Mouse (Mus musculus) adrenal gland, postnatal 14 days (tissue): ENCODE results near the gene Wbp2nl. TPM values are rescaled to one million over a fixed set of nuclear protein-coding genes. Genes with fewer than 3 reads are reported as not detected.
A peak's percentile ranks its signal among the peaks of the same experiment; 100 is the strongest.

Experiments used
- DNase-seq: peaks from one replicate; pipeline ENCODE4 v3.0.0; 2021; ENCODE audit warnings: mixed read lengths
- long read RNA-seq, 2 experiments: library from polyadenylated mRNA; stranded (forward); transcript quantifications; one replicate each; pipeline ENCODE4 v2.0.0; 2021
- total RNA-seq: library from RNA; stranded (reverse); gene quantifications from 2 replicates; pipeline ENCODE4 v1.2.3, GENCODE M21; 2021

Gene Wbp2nl
- total RNA-seq, result not detected in 2 replicates
- long read RNA-seq, experiment 1, result 0 reads
- long read RNA-seq, experiment 2, result 0 reads

GRCm38 (mm10) chr15:82298764-82299561 lies at the start of gene Wbp2nl:
TSS of gene Wbp2nl (plus strand) at chr15:82298954.
- DNase-seq, result peak; percentile 13

DNA sequence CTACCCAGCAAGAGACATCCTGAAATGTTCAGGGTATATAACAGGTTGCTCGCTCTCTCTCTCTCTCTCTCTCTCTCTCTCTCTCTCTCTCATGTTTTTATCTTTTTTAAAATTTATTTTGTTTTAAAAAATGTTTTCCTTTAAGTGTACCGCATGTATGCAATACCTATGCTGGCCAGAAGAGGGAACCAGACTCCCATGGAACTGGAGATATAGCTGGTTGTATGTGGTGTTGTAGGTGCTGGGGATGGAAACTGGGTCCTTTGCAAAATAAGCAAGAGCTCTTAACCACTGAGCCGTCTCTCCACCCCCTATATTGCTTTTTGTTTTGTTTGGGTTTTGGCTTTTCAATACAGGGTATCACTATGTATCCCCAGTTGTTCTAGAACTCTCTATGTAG lies 47.2 kb upstream of the Wbp2nl start:
- DNase-seq, result no peak

GRCm38 (mm10) chr15:82252097-82252496 lies 46.7 kb upstream of the Wbp2nl start, which contains the start of gene 1500009C09Rik:
TSS of gene 1500009C09Rik (plus strand) at chr15:82252397.
- no peak for DNase-seq

- no peak for DNase-seq
These were observed 43.5 kb upstream of the Wbp2nl start for GRCm38 (mm10) chr15:82255248-82255647.

DNA sequence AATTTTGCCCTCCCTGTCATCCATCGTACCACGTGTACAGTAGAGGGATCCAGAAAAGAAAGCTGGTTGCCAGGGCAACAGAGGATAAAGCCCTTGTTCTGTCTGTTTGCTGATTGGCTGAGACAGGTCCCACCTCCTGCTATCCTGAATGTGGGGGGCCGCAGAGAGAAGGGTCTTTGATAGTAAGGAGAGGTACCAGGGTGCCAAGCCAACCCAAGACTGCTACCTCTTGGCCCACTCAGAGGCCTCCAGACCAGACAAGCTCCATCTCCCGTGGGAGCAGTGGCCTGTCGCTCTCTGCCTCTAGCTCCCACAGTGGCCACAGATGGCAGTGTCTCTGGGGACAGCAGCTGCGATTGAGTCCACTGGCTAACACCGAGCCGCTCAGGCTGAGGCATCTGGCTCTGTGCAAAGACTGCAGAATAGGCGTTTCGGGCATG lies 42.8 kb upstream of the Wbp2nl start:
- DNase-seq, result no peak

- DNase-seq, result peak; percentile 84
These were observed 39.2 kb upstream of the Wbp2nl start for GRCm38 (mm10) chr15:82259510-82259909.

- DNase-seq, result peak; percentile 73
These were observed 32.4 kb upstream of the Wbp2nl start for GRCm38 (mm10) chr15:82266356-82266755.

DNA sequence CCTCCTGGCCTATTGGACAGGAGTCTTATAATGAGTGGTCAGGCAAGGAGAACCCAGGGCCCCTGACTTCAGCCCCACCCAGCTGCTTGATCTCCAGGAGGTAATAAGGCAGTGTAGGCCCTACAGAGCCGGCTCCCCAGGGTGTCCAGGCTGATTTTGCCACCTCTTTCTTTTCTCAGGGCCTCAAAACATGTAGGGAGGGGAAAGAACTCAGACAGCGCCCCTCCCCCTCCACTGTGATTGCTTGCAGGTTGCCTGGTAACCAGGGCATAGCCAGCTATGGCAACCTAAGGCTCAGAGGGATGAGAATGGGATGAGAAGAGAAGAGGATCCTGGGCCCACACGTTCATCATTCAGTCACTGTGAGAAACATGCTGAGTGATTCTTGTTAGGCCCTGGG lies 30.6 kb upstream of the Wbp2nl start:
- no peak for DNase-seq

DNA sequence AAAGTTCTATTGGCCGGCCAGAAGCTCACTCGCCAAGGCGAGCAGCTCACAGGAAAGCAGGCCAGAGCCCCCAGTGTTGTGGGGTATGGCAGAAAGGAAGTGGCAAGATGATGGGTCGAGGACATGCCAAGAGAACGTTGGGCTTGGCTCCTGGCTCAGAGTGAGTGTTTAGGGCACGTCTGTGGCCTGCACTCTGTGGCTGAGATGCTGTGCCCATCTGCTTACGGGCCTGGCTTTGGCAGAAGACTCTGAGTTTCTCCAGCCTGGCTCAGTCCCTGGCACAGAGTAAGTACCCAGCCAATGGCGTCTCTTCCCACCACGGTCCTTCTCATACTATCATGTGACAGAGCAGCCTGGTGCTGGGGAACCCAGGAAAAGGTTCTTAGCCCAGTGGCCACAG lies 30.0 kb upstream of the Wbp2nl start:
- no peak for DNase-seq

GRCm38 (mm10) chr15:82271201-82271600 lies 27.6 kb upstream of the Wbp2nl start:
- DNase-seq, result peak; percentile 87

DNA sequence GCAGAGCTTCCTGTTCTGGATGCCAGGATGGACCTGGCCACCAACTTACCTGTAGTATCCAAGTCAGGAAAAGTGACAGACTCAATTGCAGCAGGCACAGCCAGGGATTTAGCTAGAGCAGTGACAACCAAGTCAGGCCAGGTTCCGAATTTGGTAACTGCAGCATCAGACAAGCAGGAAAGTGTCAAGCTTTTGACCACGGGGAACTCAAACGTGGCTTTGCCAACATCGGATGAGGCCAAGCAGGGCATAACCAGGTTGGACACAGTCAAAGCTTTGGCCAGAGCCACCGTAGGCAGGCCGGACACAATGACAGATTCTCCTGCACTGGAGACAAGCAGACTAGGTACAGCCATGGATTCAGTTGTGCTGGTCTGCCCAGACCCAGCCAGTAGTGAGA lies 26.5 kb upstream of the Wbp2nl start:
- no peak for DNase-seq

- no peak for DNase-seq
These were observed 24.2 kb upstream of the Wbp2nl start, which contains the start of gene Sept3 for GRCm38 (mm10) chr15:82274593-82274926. TSS of gene Sept3 (plus strand) at chr15:82274893.

GRCm38 (mm10) chr15:82274927-82275901 lies 23.5 kb upstream of the Wbp2nl start:
- DNase-seq, result peak; percentile 69

DNA sequence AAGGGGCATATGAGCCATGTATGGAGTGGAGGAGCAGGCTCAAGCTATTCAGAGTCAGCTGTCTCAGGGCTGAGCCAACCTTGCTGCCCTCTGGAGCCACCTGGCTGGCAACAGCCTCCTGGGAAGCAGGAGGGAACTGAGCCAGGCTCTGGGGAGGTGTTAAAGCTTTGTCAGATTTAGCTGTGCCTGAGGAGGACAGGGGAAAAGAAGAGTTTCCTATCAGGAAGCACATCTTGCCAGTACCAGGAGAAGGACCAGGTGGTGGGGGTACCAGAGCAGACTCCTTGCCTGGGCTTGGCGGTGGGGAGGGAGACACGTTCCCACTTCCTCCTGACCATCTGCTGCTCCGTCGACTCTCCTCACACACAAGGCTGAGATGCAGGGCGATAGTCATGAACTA lies 21.2 kb upstream of the Wbp2nl start:
- DNase-seq, result no peak

DNA sequence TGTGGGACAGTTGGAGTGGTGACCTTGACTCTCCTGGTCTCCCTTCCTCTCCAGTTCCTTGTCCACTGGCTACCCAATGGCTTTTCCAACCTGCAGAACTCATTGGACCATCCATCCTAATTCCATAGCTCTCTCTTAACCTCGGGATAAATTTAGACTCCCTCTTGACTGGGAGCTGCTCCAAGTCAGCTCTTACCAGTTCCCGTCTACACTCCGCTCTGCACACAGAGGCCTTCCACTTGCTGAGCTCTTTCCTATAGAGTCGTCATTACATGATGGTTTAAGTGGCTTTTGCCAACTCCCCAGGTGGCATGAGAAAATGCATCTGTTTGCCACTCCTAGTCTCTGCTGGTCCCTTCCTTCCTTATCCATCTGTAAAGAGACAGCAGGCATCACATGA lies 18.1 kb upstream of the Wbp2nl start:
- DNase-seq, result no peak

GRCm38 (mm10) chr15:82286157-82286556 lies 12.6 kb upstream of the Wbp2nl start:
- DNase-seq, result no peak

DNA sequence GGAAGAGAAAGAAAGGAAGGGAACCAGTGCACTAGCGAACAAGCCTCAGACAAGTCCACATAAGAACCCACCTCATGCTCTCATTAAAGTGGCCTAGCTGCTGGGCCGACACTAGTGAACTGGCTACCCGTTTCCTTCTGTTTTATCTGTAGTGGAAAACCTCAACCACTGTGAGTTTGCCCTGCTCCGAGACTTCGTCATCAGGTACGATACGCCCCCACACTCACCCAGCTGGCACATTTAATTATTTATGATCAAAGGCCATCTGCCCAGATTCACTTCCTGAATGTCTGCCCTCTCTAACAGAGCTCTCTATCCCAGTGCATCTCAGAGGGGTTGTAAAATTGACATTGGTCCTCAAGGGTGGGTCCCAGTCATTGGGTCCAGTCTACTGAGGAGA lies 8.5 kb upstream of the Wbp2nl start:
- no peak for DNase-seq

DNA sequence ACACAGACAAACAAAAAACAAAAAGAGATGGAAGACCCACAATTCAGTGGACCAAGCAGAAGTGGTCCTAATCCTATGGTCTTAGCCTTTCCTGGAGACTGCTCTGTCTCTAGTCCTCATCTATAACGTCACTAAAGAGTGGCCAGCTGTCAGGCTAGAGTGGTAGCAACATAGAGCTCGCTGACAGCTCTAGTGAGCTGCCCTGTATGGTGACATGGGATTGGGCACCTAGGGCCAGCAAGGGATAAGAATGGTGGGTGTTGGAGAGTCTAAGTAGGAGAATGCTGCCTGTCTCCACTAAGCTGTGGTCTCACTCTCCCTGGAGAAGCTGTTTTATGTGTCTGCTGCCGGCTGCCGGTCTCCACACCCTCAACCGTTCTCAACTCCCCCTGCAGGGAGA lies 5.9 kb upstream of the Wbp2nl start:
- no peak for DNase-seq

- DNase-seq, result no peak
These were observed 5.5 kb upstream of the Wbp2nl start for GRCm38 (mm10) chr15:82293271-82293711.

- DNase-seq, result no peak
These were observed 4.7 kb upstream of the Wbp2nl start for GRCm38 (mm10) chr15:82294059-82294458.

DNA sequence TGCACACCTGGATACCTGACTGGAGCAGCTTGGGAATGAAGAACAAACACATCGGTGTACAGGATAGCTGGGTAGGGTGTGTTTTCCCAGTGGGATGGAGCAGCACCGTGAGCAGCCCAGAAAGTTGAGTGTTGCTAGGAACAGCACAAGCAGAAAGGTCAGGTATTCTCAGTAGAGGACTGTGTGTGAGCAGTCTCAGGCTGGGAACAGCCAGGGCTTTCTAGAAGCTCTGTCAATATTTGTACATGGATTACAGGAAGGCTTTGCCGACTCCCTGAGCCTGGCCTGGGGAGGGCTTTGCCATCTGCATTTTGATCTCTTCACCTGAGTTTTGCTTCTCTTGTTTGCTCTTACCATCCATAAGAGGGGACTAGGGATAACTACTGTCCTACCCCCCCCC lies 8.4 kb downstream of the Wbp2nl start:
- DNase-seq, result no peak

DNA sequence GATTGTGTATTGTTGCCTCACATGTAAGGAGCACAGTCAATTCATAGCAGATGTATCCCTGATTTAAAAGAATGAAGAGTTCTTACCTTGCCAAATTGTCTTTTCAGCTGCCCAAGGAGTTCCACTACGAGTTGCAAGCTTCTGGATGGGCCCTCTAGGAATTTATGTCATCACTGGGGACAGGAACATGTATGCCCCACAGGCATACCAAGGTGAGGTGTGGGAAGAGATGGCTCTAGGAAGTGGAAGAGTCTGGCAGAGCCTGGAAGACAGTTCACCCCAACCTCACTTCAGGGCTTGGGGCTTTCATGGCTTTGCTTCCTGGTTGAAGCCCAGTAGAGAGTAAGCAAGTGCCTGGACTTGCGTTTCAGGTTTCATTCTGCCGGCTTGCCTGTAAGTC lies 9.7 kb downstream of the Wbp2nl start:
- no peak for DNase-seq

DNA sequence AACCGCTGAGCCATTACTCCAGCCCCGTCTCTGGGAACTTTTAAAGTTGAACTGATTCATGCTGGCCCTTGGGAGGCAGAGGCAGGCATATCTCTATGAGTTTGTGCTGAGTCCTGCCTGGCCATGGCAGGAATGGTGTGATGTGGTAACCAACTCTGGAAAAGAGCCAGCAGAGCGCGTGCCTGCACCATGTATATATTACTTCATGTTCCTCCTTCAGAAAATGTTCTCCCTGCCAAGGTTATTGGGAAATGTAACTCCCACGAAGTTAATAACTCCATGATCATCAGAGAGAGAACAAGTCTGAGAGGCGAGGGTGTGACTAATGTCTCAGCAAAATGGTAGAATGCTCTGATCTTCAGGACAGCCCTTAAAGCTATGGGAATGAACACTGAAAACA lies 19.1 kb downstream of the Wbp2nl start:
- DNase-seq, result peak; percentile 26
